Mouse (Mus musculus) left cerebral cortex, adult 11 months (tissue): ENCODE measurements at regions not wholly inside any gene's neighbourhood (a gene's known extent, or its start where the extent isn't known, plus 50 kb on each side); places are given as distances from the start of the nearest gene placed in this dataset.
"Not testable (repeated sequence)": the region's sequence is repeated elsewhere in the genome, so short reads cannot be mapped to it uniquely, and the experiment has no call there.

Source experiments
- DNase-seq: peaks from one replicate; pipeline ENCODE4 v3.0.0; 2022; ENCODE audit warnings: low spot score

- DNase-seq = no peak
These were observed 211.0 kb upstream of the Phyhipl start for GRCm38 (mm10) chr10:70866737-70867136.

DNA sequence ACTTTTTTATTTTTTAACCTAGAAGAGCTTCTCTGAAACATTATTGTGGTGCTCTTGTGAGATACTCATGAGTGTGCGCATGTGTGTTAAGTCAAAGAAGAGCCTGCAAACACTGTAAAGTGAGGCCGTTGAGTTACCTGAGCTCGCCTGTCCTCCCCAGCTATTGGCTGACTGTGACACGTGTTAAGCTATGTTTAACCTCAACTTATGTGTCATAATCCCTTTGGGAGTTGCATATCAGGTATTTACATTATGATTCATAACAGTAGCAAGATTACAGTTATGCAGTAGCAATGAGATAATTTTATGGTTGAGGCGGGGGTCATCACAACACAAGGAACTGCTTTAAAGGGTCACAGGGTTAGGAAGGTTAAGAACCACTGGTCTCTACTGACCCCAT is 208.9 kb upstream of the Phyhipl start:
- no peak for DNase-seq

GRCm38 (mm10) chr10:70862022-70862335 is 206.2 kb upstream of the Phyhipl start:
- no peak for DNase-seq

DNA sequence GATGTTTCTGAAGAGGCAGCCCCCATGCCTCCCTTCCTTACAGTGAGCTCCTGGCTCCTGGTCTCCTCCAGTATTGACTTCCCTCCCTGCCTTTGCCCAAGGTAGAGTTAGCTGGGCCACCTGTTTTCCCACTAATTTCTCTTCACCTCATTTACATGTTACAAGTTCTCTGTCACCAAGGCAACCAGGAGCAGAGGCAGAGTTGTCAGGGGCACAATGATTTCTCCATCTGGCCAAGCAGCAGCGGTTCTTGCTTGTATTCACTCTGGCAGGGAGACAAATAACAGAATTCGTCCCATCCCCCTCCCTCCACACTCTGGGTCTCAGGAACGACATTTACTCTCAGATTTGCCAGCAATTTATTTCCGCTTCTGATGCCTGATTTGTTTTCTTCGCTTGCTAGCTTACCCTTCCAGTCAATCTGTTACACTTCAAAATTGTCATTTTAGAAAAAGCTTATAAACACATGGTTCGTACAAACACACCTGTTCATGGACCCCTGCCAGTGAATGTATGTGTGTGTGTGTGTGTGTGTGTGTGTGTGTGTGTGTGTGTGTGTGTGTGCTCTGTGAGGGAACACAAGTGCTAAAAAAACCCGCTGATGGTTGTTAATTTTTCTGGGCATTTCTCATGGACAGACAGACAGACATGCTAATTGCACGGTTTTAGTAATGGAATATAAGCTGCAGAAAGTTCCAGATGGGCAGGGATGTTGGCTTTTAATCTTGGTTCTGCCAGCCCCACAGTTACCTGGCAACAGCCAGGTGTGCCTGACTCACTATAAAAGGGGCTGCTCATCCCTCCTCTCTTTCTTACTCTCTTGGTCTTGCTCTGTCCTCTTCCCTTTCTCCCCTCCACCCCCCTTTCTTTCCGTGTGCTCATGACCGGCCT is 205.6 kb upstream of the Phyhipl start:
- no peak for DNase-seq

DNA sequence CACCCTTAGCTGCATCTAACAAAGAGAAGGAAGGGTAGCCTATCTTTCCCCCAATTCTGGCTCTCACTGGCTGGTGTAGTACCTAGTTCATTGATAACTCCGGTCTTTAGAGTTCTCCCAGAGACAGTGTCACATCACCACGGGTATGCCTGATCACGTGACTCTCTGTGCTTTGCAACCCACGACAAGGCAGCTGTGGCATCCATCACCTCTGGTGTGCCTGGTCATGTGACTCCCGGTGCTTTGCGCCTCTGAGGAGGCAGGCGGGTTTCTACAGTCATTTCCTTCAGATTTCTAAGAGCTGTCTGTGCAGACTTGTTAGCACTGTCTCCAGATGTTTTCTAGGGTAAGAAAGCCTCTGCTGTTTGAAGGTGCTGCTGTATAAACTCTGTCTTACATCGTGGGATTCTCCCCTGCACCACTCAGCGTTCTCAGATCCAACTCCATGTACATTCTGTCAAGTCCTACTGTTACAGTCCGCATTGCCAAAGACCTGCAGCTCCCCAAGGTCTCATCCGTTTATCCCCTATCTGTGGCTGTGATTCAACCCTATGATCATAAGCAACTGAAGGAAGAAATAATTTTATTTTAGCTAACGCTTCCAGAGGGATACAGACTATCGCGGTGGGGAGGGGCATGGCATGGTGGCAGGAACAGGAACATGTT is 201.5 kb upstream of the Phyhipl start:
- DNase-seq = no peak

DNA sequence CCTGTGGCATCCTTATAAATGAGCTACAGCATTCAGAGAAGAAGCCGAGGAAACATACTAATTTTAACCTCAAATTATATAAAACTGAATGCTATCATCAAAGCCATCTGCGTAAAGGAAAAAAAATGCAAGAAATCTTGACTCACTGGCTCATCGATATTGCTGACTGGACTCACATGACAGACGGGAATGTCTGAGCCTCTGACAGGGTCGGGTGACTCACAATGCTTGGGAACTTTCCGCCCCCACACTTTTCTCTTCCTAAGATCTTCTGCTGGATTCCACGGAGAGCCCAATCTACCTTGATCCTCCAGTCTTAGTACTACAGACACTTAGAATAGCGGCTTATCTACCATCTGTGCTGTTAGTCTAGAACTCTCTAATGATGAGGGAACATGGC is 200.2 kb upstream of the Phyhipl start:
- DNase-seq = no peak

- DNase-seq = no peak
These were observed 197.8 kb upstream of the Phyhipl start for GRCm38 (mm10) chr10:70853614-70854013.

DNA sequence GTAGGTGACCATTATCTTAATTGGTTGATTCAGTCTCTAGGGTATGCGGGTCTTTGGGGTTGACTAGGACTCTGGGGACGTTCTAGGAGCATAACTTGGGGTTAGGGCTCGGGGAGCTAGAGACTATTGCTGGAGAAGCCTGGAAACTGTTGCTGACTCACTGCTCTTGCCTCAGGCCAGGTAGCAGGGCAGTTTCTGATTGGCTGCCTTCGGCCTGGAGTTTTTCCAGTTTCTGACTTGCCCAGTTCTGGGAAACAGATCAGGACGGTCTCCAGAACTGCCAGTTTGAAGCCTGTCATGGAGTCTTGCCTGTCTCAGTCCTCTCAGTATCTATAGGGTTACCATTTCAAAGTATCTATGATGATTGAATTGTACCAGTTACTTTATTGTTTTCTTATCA is 192.4 kb upstream of the Phyhipl start:
- no peak for DNase-seq

DNA sequence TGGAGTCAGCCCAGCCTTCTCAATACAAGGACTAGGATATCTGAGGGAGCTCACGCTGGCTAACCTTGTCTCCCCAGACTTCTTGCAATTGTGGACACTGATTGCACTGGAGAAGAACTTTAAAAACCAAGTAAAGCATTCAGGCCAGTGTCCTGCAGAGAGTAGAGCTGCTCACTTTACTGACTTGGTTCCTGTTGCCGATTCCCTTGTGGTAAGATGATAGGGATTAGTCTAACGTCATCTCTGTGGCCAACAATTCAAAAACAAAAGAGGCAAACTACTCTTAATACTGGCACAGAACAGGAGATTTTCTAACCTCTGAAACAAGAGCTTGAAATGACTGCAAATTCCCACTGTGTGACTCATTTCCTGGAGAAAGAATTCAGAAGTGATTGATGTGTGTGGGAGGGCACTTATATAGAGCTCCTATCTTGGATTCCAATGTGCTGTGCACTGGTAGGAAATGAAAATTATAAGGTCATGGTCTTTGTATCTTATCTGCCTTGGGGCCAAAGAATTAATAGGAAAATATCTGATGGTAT is 191.6 kb upstream of the Phyhipl start:
- DNase-seq = no peak

DNA sequence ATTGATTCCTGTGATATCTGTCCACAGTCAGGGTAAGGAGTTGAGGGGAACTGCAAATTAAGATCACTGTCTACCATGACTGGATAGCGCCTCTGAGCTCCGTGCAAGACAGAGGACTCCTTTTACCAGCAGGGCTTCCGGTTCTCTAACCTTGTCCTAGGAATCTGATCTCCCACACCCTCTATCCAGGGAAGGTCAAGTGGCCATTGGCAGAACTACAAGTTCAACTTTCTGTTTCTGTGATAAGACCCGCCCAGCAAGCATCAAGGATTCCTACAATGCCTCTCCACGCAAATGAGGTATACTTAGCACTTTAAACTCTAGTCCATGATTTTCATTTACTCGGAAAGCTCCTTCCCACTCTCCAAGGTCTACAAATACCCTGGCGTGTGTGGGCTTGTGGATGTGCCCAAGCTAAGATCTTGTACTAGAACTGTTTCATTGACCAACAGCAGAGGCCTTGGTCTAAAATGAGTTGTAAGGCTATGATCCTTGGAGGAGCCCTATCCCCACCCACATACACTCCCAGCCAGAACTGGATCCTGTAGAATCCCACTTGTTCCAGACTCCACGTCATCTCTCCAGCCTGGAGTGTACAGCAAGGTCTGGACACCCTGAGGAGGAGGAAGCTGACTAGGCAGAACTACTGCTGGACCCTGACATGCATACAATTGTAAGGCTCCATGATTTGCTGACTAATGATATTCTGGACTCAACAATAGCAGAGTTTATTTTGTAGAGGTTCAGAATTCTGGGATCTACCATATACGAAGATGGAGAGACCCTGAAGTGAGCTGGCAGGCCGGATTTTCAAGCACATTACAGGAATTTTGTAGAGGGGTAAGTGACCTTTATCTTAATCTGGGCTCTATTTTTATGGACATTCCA is 190.8 kb upstream of the Phyhipl start:
- no peak for DNase-seq

DNA sequence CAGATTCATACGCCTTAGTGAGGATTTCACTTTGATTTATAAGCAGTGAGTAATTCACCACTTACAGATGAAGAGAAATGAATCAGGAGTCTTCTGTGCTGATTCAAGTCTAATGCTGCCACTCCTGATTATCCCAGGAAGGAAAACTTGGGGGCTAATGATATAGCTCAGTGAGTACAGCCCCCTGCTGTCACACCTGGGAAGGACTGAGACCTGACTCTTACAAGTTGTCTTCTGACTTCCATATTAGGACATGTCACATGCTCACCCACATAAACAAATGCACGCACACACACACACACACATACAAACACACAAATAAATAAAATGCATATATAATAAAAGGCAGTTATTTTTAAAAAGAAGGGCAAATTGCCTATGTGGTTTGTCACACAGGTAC is 188.1 kb upstream of the Phyhipl start:
- DNase-seq = no peak

GRCm38 (mm10) chr10:70842176-70842838 is 186.5 kb upstream of the Phyhipl start:
- DNase-seq = no peak

DNA sequence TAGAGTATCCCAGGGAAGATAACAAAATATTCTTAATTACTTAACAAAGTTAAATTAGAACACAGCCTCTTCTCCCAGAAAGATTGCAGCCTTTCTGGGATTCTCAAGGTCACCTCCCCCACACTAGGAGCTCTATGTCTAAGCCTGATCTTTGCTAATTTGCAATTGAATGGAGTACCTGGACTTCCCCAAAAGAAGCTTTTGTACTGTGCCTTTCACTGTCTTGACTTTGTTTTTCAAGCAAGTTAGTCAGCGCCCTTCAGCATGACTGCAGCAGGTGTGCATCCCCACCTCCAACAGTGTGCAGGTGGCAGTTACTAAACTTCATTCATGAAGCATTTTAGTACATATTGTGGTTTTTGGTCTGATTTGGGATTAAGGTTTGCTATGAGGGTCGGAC is 185.4 kb upstream of the Phyhipl start:
- not testable (repeated sequence) for DNase-seq

DNA sequence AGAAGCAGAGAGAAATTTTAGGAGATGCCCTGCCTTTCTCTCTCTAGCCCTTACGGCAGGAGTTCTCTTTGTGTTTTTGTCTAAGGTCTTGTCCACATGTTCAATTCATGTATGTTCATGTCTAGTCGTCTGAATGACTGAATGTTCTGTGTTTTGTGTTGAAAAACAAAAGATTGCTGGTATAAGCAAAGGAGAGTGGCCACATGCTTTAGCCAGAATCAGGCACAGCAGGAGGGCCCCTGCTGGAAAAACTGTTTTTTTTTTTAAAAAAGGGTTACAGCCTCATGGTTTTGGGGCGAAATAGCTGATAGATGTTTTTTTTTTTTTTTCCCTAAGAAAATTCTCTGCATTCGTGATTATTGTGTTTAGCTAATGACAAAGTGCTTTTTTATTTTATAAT is 182.4 kb upstream of the Phyhipl start:
- no peak for DNase-seq

GRCm38 (mm10) chr10:70837326-70837725 is 181.6 kb upstream of the Phyhipl start:
- DNase-seq = no peak

GRCm38 (mm10) chr10:70832616-70833015 is 176.9 kb upstream of the Phyhipl start:
- DNase-seq = no peak

DNA sequence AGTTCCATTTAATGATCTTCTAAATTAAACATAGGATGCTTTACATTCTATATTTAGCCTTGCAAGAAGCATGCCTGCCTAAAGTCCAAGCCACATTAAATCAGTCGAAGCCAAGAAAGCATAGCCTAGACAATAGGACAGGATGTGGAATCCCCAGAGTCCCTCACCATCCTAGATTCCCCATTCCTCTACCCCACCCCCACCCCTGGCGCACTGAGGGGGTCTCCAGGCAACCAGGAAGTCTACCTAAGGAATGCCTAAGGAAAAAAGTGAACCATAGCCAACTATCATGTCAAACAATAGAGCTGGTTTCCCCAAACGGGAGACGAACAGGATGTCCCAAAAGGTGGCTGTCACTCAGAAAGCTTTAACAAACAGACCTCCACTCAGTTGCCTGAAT is 172.5 kb upstream of the Phyhipl start:
- no peak for DNase-seq

DNA sequence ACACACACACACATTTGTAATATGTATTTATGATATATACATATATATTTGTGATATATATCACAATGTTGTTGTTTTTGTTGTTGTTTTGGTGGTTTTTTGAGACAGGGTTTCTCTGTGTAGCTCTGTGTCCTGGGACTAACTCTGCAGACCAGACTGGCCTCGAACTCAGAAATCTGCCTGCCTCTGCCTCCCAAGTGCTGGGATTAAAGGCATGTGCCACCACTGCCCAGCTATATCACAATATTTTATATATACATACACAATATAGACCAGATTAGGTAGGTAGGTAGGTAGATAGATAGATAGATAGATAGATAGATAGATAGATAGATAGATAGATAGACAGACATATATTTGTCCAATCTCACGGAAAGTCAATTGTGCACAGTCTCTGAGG is 171.8 kb upstream of the Phyhipl start:
- DNase-seq = not testable (repeated sequence)

DNA sequence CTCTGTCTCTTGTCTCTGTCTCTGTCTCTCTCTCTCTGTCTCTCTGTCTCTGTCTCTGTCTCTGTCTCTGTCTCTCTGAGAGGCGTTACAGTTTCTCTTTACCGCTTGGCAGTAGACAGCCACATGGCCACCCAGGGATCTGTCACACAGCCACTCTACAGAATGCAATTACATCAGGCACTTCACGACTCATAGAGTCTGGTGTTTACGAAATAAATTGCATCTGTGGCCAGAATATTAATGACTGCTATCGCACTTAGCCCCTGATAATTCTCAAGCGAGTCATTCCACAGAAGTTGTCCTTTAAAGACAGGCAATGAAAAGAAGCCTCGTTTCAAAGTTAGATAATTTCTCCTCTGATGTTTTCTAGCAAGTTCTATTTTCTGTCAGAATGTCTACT is 170.9 kb upstream of the Phyhipl start:
- no peak for DNase-seq

DNA sequence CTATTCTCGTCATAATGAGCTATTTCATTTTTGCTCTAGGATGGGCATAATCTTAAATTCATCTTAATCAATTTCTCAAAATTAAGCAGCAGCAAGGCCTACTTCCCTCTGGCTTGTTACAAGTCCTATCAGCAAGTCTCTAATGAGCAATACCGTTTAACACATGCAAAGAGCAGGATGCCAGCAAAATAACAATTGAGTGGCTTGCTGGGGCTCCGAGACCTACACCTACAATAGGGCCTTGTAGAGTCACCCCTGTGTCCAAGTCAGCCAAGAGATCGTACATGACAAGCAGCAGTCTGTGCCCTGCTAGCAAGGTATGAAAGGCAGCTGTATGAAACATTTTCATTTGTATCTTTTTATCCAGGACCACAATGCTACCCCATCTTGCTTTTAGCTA is 169.7 kb upstream of the Phyhipl start:
- no peak for DNase-seq

DNA sequence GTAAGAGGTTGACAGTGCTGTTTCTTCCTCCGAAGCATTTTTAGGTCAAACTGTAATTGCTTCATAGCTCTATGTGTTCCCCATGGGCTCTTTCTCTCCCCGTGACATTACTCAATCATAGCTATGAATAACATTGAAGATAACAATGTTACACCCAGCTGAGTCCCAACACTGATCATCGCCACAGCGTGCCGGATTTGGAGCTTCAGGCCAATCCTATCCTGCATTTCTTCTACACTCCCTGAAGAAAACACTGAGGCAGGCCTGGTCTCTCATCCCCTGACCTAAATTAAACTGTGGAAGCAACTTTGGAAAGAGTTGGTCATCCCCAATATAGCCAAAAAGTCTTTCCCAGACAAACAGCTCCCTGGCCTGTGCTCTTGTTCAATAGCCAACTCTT is 168.7 kb upstream of the Phyhipl start:
- no peak for DNase-seq

- DNase-seq = no peak
These were observed 164.2 kb upstream of the Phyhipl start for GRCm38 (mm10) chr10:70819951-70820350.
